In the genomic region with DNA sequence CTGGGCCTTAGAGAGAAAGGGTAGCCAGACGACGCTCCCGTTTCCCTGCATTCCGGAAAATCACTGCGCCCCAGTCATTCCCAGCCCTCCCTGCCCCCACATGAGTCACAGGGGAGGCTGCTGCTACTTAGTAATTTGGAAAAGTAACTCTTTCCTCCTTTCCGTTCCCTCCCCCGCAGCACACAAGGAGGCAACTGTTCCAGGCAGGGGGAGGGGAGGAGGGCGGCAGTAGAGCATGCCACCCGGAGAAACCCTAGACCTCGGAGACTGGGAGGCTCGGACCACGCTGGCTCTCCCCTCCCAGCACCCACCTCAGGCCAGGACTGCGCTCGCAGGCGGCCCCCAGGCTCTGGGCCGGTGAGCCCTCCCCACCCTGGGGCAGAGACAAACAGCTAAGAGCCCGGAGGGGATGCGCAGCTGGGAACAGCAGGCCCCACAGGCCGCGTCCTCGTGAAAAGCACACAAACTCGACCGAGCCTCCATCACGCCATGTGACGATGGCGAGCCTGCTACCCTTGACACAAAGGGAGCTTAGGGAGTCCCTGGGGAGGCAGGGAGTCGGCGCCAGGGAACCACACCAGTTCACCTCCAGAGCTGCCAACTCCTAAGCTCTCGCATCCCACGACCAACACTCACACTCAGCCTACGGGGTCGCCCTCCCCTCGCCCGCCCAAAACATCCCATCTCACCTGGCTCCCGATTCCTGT, we compare ENCODE assay signal across 8 mouse cellular contexts. TPM values are rescaled to one million over a fixed set of nuclear protein-coding genes. Genes with fewer than 3 reads are reported as not detected.
A peak's percentile ranks its signal among the peaks of the same experiment; 100 is the strongest.
DNase-seq lines count a peak whose midpoint lies in the region; ATAC-seq lines count a peak whose summit lies in the region.

No protein-coding gene starts in this region.

- peak overlapping the region; percentile 75 for H3K4me3 ChIP-seq in embryonic facial prominence, embryonic 15.5 days (replicated peaks)
- H3K4me3 ChIP-seq in heart, embryonic 12.5 days: peak overlapping the region; percentile 98
- H3K4me3 ChIP-seq in liver, embryonic 13.5 days (replicated peaks): peak overlapping the region; percentile 100
- peak overlapping the region; percentile 82 for H3K4me3 ChIP-seq in neural tube, embryonic 13.5 days

- peak; percentile 44 for ATAC-seq in embryonic facial prominence, embryonic 15.5 days (ENCODE audit: insufficient number of reproducible peaks, low FRiP score, low TSS enrichment, low read depth)
- ATAC-seq in heart, embryonic 12.5 days (ENCODE audit: insufficient number of reproducible peaks, low FRiP score): peak; percentile 16
- peak; percentile 2; the same call in 1 of the 2 replicates for ATAC-seq in liver, embryonic 13.5 days (ENCODE audit: low read depth)
- peak; percentile 24 for ATAC-seq in neural tube, embryonic 13.5 days (ENCODE audit: low read depth)

- no peaks in the 10 kb centered on the region for H3K27me3 ChIP-seq in embryonic facial prominence, embryonic 15.5 days
- no peaks in the 10 kb centered on the region for H3K27me3 ChIP-seq in heart, embryonic 12.5 days (replicated peaks)
- no peaks in the 10 kb centered on the region for H3K27me3 ChIP-seq in liver, embryonic 13.5 days
- H3K27me3 ChIP-seq in neural tube, embryonic 13.5 days: no peaks in the 10 kb centered on the region

- DNase-seq in 3T3-L1 (ENCODE audit: low read depth, low spot score): peak; percentile 98
- DNase-seq in adrenal gland, postnatal 36 days: peak; percentile 90 to 94
- DNase-seq in kidney, postnatal 10 days: peak; percentile 93
- DNase-seq in liver, embryonic 13.5 days: peak; percentile 58
- DNase-seq in telencephalon, adult 2 months (ENCODE audit: low read depth, low spot score): peak; percentile 93

- H3K9ac ChIP-seq in embryonic facial prominence, embryonic 15.5 days: peak overlapping the region; percentile 91
- peak overlapping the region; percentile 95 for H3K9ac ChIP-seq in heart, embryonic 12.5 days
- peak overlapping the region; percentile 98 for H3K9ac ChIP-seq in liver, embryonic 13.5 days
- H3K9ac ChIP-seq in neural tube, embryonic 13.5 days: peak overlapping the region; percentile 99

- H3K4me1 ChIP-seq in embryonic facial prominence, embryonic 15.5 days: peaks cover 24% of the 10 kb centered on the region
- H3K4me1 ChIP-seq in heart, embryonic 12.5 days (replicated peaks): peaks cover 24% of the 10 kb centered on the region
- peaks cover 52% of the 10 kb centered on the region for H3K4me1 ChIP-seq in liver, embryonic 13.5 days (replicated peaks)
- peaks cover 40% of the 10 kb centered on the region for H3K4me1 ChIP-seq in neural tube, embryonic 13.5 days (replicated peaks)

- under 1% methylated on average over 34 of the region's 35 CpGs for WGBS in embryonic facial prominence, embryonic 15.5 days
- 0% methylated on average over 32 of the region's 35 CpGs for WGBS in heart, embryonic 12.5 days
- under 1% methylated on average over 33 of the region's 35 CpGs for WGBS in liver, embryonic 13.5 days (ENCODE audit: insufficient replicate concordance)
- WGBS in neural tube, embryonic 13.5 days: under 1% methylated on average over 32 of the region's 35 CpGs

- H3K9me3 ChIP-seq in embryonic facial prominence, embryonic 15.5 days (replicated peaks): no peaks in the 10 kb centered on the region
- no peaks in the 10 kb centered on the region for H3K9me3 ChIP-seq in heart, embryonic 12.5 days (replicated peaks)
- no peaks in the 10 kb centered on the region for H3K9me3 ChIP-seq in liver, embryonic 13.5 days (replicated peaks)
- no peaks in the 10 kb centered on the region for H3K9me3 ChIP-seq in neural tube, embryonic 13.5 days

- peak overlapping the region; percentile 100 for H3K27ac ChIP-seq in embryonic facial prominence, embryonic 15.5 days (replicated peaks)
- peak overlapping the region; percentile 100 for H3K27ac ChIP-seq in heart, embryonic 12.5 days (ENCODE audit: poor library complexity, severe bottlenecking)
- H3K27ac ChIP-seq in liver, embryonic 13.5 days: peak overlapping the region; percentile 100
- H3K27ac ChIP-seq in neural tube, embryonic 13.5 days (replicated peaks): peak overlapping the region; percentile 100

- H3K36me3 ChIP-seq in embryonic facial prominence, embryonic 15.5 days: peaks cover 24% of the 10 kb centered on the region
- H3K36me3 ChIP-seq in heart, embryonic 12.5 days: peaks cover 32% of the 10 kb centered on the region
- peaks cover 31% of the 10 kb centered on the region for H3K36me3 ChIP-seq in liver, embryonic 13.5 days
- peaks cover 24% of the 10 kb centered on the region for H3K36me3 ChIP-seq in neural tube, embryonic 13.5 days

- peak overlapping the region; percentile 85 for H3K4me2 ChIP-seq in embryonic facial prominence, embryonic 15.5 days (replicated peaks)
- H3K4me2 ChIP-seq in heart, embryonic 12.5 days: peak overlapping the region; percentile 95
- H3K4me2 ChIP-seq in liver, embryonic 13.5 days: peak overlapping the region; percentile 99
- peak overlapping the region; percentile 100 for H3K4me2 ChIP-seq in neural tube, embryonic 13.5 days

RNA-seq across cellular contexts. Expression of a gene that starts 1.1 kb away (rescaled TPM):
- 100 to 1,000 TPM; 213 to 224 TPM for total RNA-seq in adrenal gland, postnatal 36 days (2021)
- 118 and 122 TPM in 2 replicates for polyA plus RNA-seq in embryonic facial prominence, embryonic 15.5 days (2015; fragmentation: Nextera tagmentation; extraction: Ambion mirVana)
- 89.4 and 90.6 TPM in 2 replicates for polyA plus RNA-seq in heart, embryonic 12.5 days (2016; fragmentation: Nextera tagmentation; extraction: Ambion mirVana)
- polyA plus RNA-seq in liver, embryonic 13.5 days (2015; fragmentation: Nextera tagmentation; extraction: Ambion mirVana): 42.0 and 53.3 TPM in 2 replicates
- polyA plus RNA-seq in neural tube, embryonic 13.5 days (2015; fragmentation: Nextera tagmentation; extraction: Ambion mirVana): 137 and 167 TPM in 2 replicates

RNA-seq across cellular contexts. Expression of a gene that starts 2.0 kb away (rescaled TPM):
- total RNA-seq in adrenal gland, postnatal 36 days (2021): 10 to 100 TPM; 11.4 to 12.7 TPM
- polyA plus RNA-seq in embryonic facial prominence, embryonic 15.5 days (2015; fragmentation: Nextera tagmentation; extraction: Ambion mirVana): 14.0 and 15.3 TPM in 2 replicates
- polyA plus RNA-seq in heart, embryonic 12.5 days (2016; fragmentation: Nextera tagmentation; extraction: Ambion mirVana): 3.9 and 7.8 TPM in 2 replicates
- 4.4 and 5.2 TPM in 2 replicates for polyA plus RNA-seq in liver, embryonic 13.5 days (2015; fragmentation: Nextera tagmentation; extraction: Ambion mirVana)
- polyA plus RNA-seq in neural tube, embryonic 13.5 days (2015; fragmentation: Nextera tagmentation; extraction: Ambion mirVana): 16.0 and 17.7 TPM in 2 replicates

RNA-seq across cellular contexts. Expression of a gene that starts 21.8 kb away (rescaled TPM):
- total RNA-seq in adrenal gland, postnatal 36 days (2021): 1 to 10 TPM in 1 of 2 experiments, under 1 TPM in 1; 0.72 to 2.2 TPM
- 0.61 and 0.93 TPM in 2 replicates for polyA plus RNA-seq in embryonic facial prominence, embryonic 15.5 days (2015; fragmentation: Nextera tagmentation; extraction: Ambion mirVana)
- 0.21 TPM in 1 of 2 replicates, not detected in the other for polyA plus RNA-seq in heart, embryonic 12.5 days (2016; fragmentation: Nextera tagmentation; extraction: Ambion mirVana)
- polyA plus RNA-seq in liver, embryonic 13.5 days (2015; fragmentation: Nextera tagmentation; extraction: Ambion mirVana): 0.31 and 0.36 TPM in 2 replicates
- polyA plus RNA-seq in neural tube, embryonic 13.5 days (2015; fragmentation: Nextera tagmentation; extraction: Ambion mirVana): not detected in 2 replicates

RNA-seq across cellular contexts. Expression of a gene that starts 29.2 kb away (rescaled TPM):
- total RNA-seq in adrenal gland, postnatal 36 days (2021): not detected
- polyA plus RNA-seq in embryonic facial prominence, embryonic 15.5 days (2015; fragmentation: Nextera tagmentation; extraction: Ambion mirVana): 0.54 and 0.89 TPM in 2 replicates
- 0.26 and 0.37 TPM in 2 replicates for polyA plus RNA-seq in heart, embryonic 12.5 days (2016; fragmentation: Nextera tagmentation; extraction: Ambion mirVana)
- polyA plus RNA-seq in liver, embryonic 13.5 days (2015; fragmentation: Nextera tagmentation; extraction: Ambion mirVana): 0.39 and 0.41 TPM in 2 replicates
- polyA plus RNA-seq in neural tube, embryonic 13.5 days (2015; fragmentation: Nextera tagmentation; extraction: Ambion mirVana): 0.24 and 0.41 TPM in 2 replicates

RNA-seq across cellular contexts. Expression of a gene that starts 31.5 kb away (rescaled TPM):
- 1 to 10 TPM; 3.5 to 6.0 TPM for total RNA-seq in adrenal gland, postnatal 36 days (2021)
- polyA plus RNA-seq in embryonic facial prominence, embryonic 15.5 days (2015; fragmentation: Nextera tagmentation; extraction: Ambion mirVana): 3.2 and 3.8 TPM in 2 replicates
- 0.33 and 0.41 TPM in 2 replicates for polyA plus RNA-seq in heart, embryonic 12.5 days (2016; fragmentation: Nextera tagmentation; extraction: Ambion mirVana)
- 0.54 and 0.62 TPM in 2 replicates for polyA plus RNA-seq in liver, embryonic 13.5 days (2015; fragmentation: Nextera tagmentation; extraction: Ambion mirVana)
- not detected in 2 replicates for polyA plus RNA-seq in neural tube, embryonic 13.5 days (2015; fragmentation: Nextera tagmentation; extraction: Ambion mirVana)

Comparison
In these comparisons a context has a peak if more than half of its experiments do, and no peak if none do; other contexts are left out.
1. Peak in every context shown above with its lines: DNase-seq, ATAC-seq, H3K4me3 ChIP-seq and H3K27ac ChIP-seq.